Mouse (Mus musculus) forebrain, postnatal 0 days (tissue): ENCODE measurements around the gene Lrrc40. TPM values are rescaled to one million over a fixed set of nuclear protein-coding genes. Genes with fewer than 3 reads are reported as not detected.

ENCODE experiments used
- ATAC-seq: fragments of 200-750 bp; cut with Nextera tagmentation; 2 replicates; pipeline ENCODE4 v1.8.0; 2017; ENCODE audit warnings: mild to moderate bottlenecking, moderate library complexity
- DNase-seq: peaks from one replicate; pipeline ENCODE4 v3.0.0-alpha.2; 2015
- H3K27ac ChIP-seq: fragments of 300-500 bp; sonication (generic); 2 replicates; pipeline ENCODE4 v1.5.1; 2014; ENCODE audit warnings: low read depth, mild to moderate bottlenecking, antibody characterized with exemption, low read length, moderate library complexity, mixed read lengths
- H3K27me3 ChIP-seq: fragments of 300-500 bp; sonication (generic); 2 replicates; pipeline ENCODE4 v1.6.1; 2014; ENCODE audit warnings: mild to moderate bottlenecking, low read length, mixed read lengths; ENCODE audit not compliant: insufficient read depth
- H3K36me3 ChIP-seq: fragments of 300-500 bp; sonication (generic); 2 replicates; pipeline ENCODE4 v1.6.1; 2014; ENCODE audit warnings: mild to moderate bottlenecking, moderate library complexity; ENCODE audit not compliant: insufficient read depth
- H3K4me1 ChIP-seq: fragments of 300-500 bp; sonication (generic); 2 replicates; pipeline ENCODE4 v1.6.1; 2014; ENCODE audit warnings: antibody characterized with exemption; ENCODE audit not compliant: insufficient read depth
- H3K4me2 ChIP-seq: fragments of 300-500 bp; sonication (generic); 2 replicates; pipeline ENCODE4 v1.6.1; 2014; ENCODE audit warnings: low read depth, mild to moderate bottlenecking, moderate library complexity
- H3K4me3 ChIP-seq: fragments of 300-500 bp; sonication (generic); 2 replicates; pipeline ENCODE4 v1.5.1; 2014; ENCODE audit warnings: low read depth, low read length, mixed read lengths
- H3K9ac ChIP-seq: fragments of 300-500 bp; sonication (generic); 2 replicates; pipeline ENCODE4 v1.6.1; 2014; ENCODE audit warnings: mild to moderate bottlenecking
- H3K9me3 ChIP-seq: fragments of 300-500 bp; sonication (generic); 2 replicates; pipeline ENCODE4 v1.6.1; 2016; ENCODE audit warnings: low read length
- CTCF ChIP-seq: sonication (generic); IDR thresholded peaks from 2 replicates; pipeline ENCODE4 v1.5.1; 2016; ENCODE audit warnings: antibody characterized with exemption, control low read depth, low read depth
- WGBS: fragments of 180-500 bp; shearing (Covaris S2); extraction: QIAGEN DNeasy Blood & Tissue Kit; methylation state at CpG from one replicate; pipeline ENCODE4 v1.1.7; 2014; 5-methylcytosine and 5-hydroxymethylcytosine counted together
- polyA plus RNA-seq: library from polyadenylated mRNA; unstranded; fragments of >200 nt; fragmentation: Nextera tagmentation; extraction: Ambion mirVana; gene quantifications from 2 replicates; pipeline ENCODE4 v1.2.1, GENCODE M21; 2015
- total RNA-seq: library from RNA; depleted of rRNA; stranded (reverse); fragments of >200 nt; gene quantifications from 2 replicates; pipeline ENCODE4 v1.2.3, GENCODE M21; 2014; rRNA removed

Lrrc40 gene
- total RNA-seq (53.9 and 65.5 TPM in 2 replicates), polyA plus RNA-seq (52.1 and 63.9 TPM in 2 replicates)

GRCm38 (mm10) chr3:158036329-158036988 lies at the start of gene Lrrc40, which contains the start of gene Srsf11:
TSS of gene Lrrc40 (plus strand) at chr3:158036662.
TSS of gene Srsf11 (minus strand) at chr3:158036639.
- H3K4me2 ChIP-seq, result peak within 1 kb of the TSS; percentile 74
- peak within 1 kb of the TSS; percentile 97 for H3K4me3 ChIP-seq
- 1% methylated on average over 55 of the region's 55 CpGs for WGBS
- H3K27me3 ChIP-seq, result no peaks in the 10 kb centered on the region
- H3K9me3 ChIP-seq, result no peaks in the 10 kb centered on the region
- no peak for TF ChIP-seq CTCF
- DNase-seq, result peak; percentile 96
- H3K36me3 ChIP-seq, result no peaks in the 10 kb centered on the region
- 0 out of 2 replicates have a peak, but pooled peaks cover 4% of the 10 kb centered on the region for H3K4me1 ChIP-seq
- peak within 1 kb of the TSS; percentile 74 for H3K9ac ChIP-seq
- peak; percentile 98 for ATAC-seq
- H3K27ac ChIP-seq, result peak within 1 kb of the TSS; percentile 86

GRCm38 (mm10) chr3:157993322-157993721 lies 43.1 kb upstream of the Lrrc40 start:
- H3K9ac ChIP-seq, result no peak overlapping the region
- no peak overlapping the region for H3K4me2 ChIP-seq
- no peaks in the 10 kb centered on the region for H3K9me3 ChIP-seq
- peaks cover 7% of the 10 kb centered on the region for H3K36me3 ChIP-seq
- no peak for TF ChIP-seq CTCF
- no peak overlapping the region for H3K4me3 ChIP-seq
- H3K4me1 ChIP-seq, result no peaks in the 10 kb centered on the region
- no peak overlapping the region for H3K27ac ChIP-seq
- DNase-seq (no peak), ATAC-seq (no peak)
- H3K27me3 ChIP-seq, result no peaks in the 10 kb centered on the region

- 89% methylated on average over 2 of the region's 2 CpGs for WGBS
- ATAC-seq (no peak), DNase-seq (no peak)
- TF ChIP-seq CTCF, result no peak
- no peaks in the 10 kb centered on the region for H3K9me3 ChIP-seq
- no peaks in the 10 kb centered on the region for H3K4me1 ChIP-seq
- H3K27me3 ChIP-seq, result no peaks in the 10 kb centered on the region
- no peak overlapping the region for H3K4me2 ChIP-seq
- H3K27ac ChIP-seq, result no peak overlapping the region
- peaks cover 8% of the 10 kb centered on the region for H3K36me3 ChIP-seq
- no peak overlapping the region for H3K9ac ChIP-seq
- H3K4me3 ChIP-seq, result no peak overlapping the region
These were observed 40.7 kb upstream of the Lrrc40 start for GRCm38 (mm10) chr3:157995726-157996125.

GRCm38 (mm10) chr3:157998742-157999369 lies 37.6 kb upstream of the Lrrc40 start:
- no peak for TF ChIP-seq CTCF

GRCm38 (mm10) chr3:158008647-158009046 lies 27.8 kb upstream of the Lrrc40 start:
- 83% methylated on average over 1 of the region's 1 CpGs for WGBS
- H3K9me3 ChIP-seq, result no peaks in the 10 kb centered on the region
- DNase-seq (no peak), ATAC-seq (no peak)
- H3K4me3 ChIP-seq, result no peak overlapping the region
- no peak overlapping the region for H3K4me2 ChIP-seq
- H3K27me3 ChIP-seq, result no peaks in the 10 kb centered on the region
- no peak for TF ChIP-seq CTCF
- H3K36me3 ChIP-seq, result peaks cover 39% of the 10 kb centered on the region
- no peak overlapping the region for H3K9ac ChIP-seq
- H3K27ac ChIP-seq, result no peak overlapping the region
- H3K4me1 ChIP-seq, result no peaks in the 10 kb centered on the region

More at GRCm38 (mm10) chr3:157998742-157999369, 37.6 kb upstream of the Lrrc40 start:
- DNase-seq, result no peak
- Histone ChIP-seq H3K9me3 (no peaks in the 10 kb centered on the region), H3K27me3 (no peaks in the 10 kb centered on the region), H3K4me3 (no peak overlapping the region), H3K27ac (no peak overlapping the region), H3K36me3 (peaks cover 16% of the 10 kb centered on the region), H3K9ac (no peak overlapping the region), H3K4me1 (no peaks in the 10 kb centered on the region), H3K4me2 (no peak overlapping the region)
- ATAC-seq, result no peak
- WGBS, result 39% methylated on average over 1 of the region's 1 CpGs

- H3K9ac ChIP-seq, result no peak overlapping the region
- H3K4me1 ChIP-seq, result no peaks in the 10 kb centered on the region
- no peak overlapping the region for H3K4me3 ChIP-seq
- no peak for TF ChIP-seq CTCF
- ATAC-seq (peak; percentile 43), DNase-seq (no peak)
- H3K4me2 ChIP-seq, result no peak overlapping the region
- H3K27ac ChIP-seq, result no peak overlapping the region
- WGBS, result 53% methylated on average over 1 of the region's 1 CpGs
- peaks cover 37% of the 10 kb centered on the region for H3K36me3 ChIP-seq
- H3K9me3 ChIP-seq, result no peaks in the 10 kb centered on the region
- no peaks in the 10 kb centered on the region for H3K27me3 ChIP-seq
These were observed 26.6 kb upstream of the Lrrc40 start for GRCm38 (mm10) chr3:158009762-158010320.

GRCm38 (mm10) chr3:158031371-158031925 lies 5.0 kb upstream of the Lrrc40 start:
- Histone ChIP-seq H3K9ac (peak overlapping the region; percentile 90), H3K27ac (peak overlapping the region; percentile 92), H3K4me3 (peak overlapping the region; percentile 88), H3K4me2 (peak overlapping the region; percentile 60), H3K9me3 (no peaks in the 10 kb centered on the region), H3K27me3 (no peaks in the 10 kb centered on the region), H3K36me3 (no peaks in the 10 kb centered on the region), H3K4me1 (0 out of 2 replicates have a peak, but pooled peaks cover 4% of the 10 kb centered on the region)
- peak; percentile 94 for ATAC-seq
- peak; percentile 27; the same call in 1 of the 2 replicates for TF ChIP-seq CTCF
- peak; percentile 94 for DNase-seq
- under 1% methylated on average over 61 of the region's 61 CpGs for WGBS
